Mouse (Mus musculus): ENCODE data around the gene Htr7.

The Htr7 gene

GRCm38 (mm10) chr19:35957656-35958055, 99.7 kb downstream of the Htr7 start:
- DNase-seq (ENCODE audit: low spot score in 2 of 2): no peak

- no peak for DNase-seq (ENCODE audit: low spot score in 2 of 2)
Observed at GRCm38 (mm10) chr19:35955698-35956097, 101.6 kb downstream of the Htr7 start.

GRCm38 (mm10) chr19:35949888-35950287, 107.4 kb downstream of the Htr7 start:
- no peak for DNase-seq (ENCODE audit: low spot score in 2 of 2)

GRCm38 (mm10) chr19:35924961-35925495, 132.3 kb downstream of the Htr7 start:
- no peak for DNase-seq (ENCODE audit: low spot score in 2 of 2)

- no peak for DNase-seq (ENCODE audit: low spot score in 2 of 2)
Observed at GRCm38 (mm10) chr19:35924418-35924817, 132.9 kb downstream of the Htr7 start.

All from spleen, postnatal 36 days (tissue).